Mouse (Mus musculus) mature B cell (primary cell): ENCODE data around the gene Chil5.
"Not testable (repeated sequence)": the region's sequence is repeated elsewhere in the genome, so short reads cannot be mapped to it uniquely, and the experiment has no call there.

ENCODE experiments used
- in situ Hi-C: fragments of 300-500 bp; cut with MboI; formaldehyde crosslinking; loops from 2 replicates; pipeline ENCODE4 v1.14.3; 2019

The Chil5 gene

DNA sequence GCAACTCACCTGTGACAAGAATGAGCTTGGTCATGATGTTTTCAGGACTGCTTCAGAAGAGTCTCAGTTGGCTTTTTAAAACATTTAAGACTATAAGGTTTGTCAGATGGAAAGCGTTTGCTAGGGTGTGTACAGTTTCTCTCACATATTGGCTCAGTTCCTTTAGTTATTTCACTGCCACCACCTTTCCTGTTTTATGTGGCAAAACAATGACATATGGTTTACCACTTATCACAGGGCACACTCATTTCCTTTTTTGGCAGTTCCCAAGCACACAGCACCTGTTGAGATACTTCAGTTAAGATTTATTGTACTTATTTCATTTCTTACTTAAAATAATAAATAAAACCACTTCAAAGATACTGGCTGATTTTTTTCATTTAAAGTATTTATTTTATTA is at the start of gene Chil5:
TSS of gene Chil5 (minus strand) at position 34 of the 400 bp plus-strand sequence.
- in situ Hi-C loops = no loop called here

DNA sequence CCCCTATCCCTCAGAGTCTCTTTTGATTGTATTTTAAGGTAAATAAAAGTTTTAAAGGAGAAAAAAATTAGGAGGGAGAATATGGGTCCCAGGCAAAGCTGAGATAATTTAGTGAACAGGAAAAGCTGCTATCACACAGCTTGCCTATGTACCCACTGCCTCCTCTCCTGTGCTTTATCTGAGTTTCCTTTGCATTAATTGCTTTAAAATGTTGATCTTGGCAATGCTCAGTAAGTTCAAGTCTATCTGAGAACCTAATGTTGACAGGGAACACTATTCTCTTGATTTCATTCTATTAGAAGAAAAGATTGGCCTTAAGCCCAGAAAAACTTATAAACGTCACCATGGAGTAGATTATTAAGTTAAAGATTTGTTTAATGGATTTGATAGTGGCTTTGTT is 42.2 kb upstream of the Chil5 start:
- in situ Hi-C loops = no loop called here

- in situ Hi-C loops = no loop called here
These were observed 38.4 kb upstream of the Chil5 start for GRCm38 (mm10) chr3:106070994-106071393.

- in situ Hi-C loops = not testable (repeated sequence)
These were observed 35.1 kb upstream of the Chil5 start for GRCm38 (mm10) chr3:106067707-106068106.

DNA sequence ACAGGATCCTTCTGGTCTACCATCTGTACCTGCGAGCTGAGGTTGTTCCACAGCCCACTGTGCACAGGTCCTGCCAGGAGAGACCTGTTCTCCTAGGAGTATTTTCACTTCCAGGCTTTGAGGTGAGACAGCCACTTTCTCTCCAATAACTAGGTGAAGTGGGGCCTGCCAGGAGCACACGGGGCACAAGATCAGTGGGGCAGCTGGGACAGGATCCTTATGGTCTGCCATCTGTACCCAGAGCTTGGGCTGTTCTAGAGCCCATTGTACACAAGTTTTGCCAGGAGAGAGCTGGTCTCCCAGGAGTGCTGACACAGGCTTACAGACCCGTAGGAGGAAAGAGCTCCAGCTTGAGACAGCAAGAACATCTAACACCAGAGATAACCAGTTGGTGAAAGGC is 25.4 kb upstream of the Chil5 start:
- in situ Hi-C loops = no loop called here

GRCm38 (mm10) chr3:106051896-106052295 is 19.3 kb upstream of the Chil5 start:
- in situ Hi-C loops = no loop called here

DNA sequence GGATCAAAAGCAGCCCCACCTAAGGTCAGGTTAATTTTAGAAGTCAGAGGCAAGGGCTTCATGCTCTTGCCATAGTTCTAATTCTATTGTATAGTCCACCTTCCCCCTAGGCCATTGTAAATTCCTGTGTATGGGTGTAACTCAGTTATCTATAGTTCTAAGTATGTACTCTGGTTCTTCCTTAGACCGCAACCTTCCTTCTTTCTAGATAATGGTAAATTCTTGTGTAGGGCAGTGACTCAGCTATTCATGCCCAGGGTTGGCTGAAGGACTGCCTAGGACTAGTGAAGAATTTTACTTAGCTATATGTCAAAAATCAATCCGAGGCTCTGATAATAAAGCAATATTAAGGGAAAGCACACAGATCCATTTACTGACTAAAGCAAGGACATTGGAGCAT is 7.7 kb upstream of the Chil5 start:
- in situ Hi-C loops = no loop called here

GRCm38 (mm10) chr3:106024135-106024534 is 8.5 kb downstream of the Chil5 start:
- in situ Hi-C loops = no loop called here

GRCm38 (mm10) chr3:106021840-106022239 is 10.8 kb downstream of the Chil5 start:
- in situ Hi-C loops = no loop called here

DNA sequence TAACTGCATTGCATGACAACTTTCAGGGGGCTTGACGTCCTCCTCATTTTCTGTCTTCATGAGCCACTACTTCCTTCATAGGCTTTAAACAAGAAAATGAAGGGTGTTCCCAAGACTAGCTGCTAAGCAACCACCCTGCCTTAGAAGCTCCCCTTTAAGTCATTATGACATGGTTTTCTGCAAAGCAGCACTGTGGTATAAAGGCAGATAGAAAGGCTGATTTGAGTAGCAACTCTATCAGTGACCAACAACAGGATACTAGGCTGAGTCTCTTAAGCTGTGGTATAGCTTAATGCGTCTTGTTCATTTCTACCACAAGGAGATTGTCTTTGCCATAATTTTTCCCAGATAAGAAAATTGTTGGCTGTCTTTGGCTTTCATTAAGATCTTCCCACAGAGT is 18.1 kb downstream of the Chil5 start, which contains the start of gene Pifo:
TSS of gene Pifo (minus strand) at position 101 of the 400 bp plus-strand sequence.
- in situ Hi-C loops = no loop called here

DNA sequence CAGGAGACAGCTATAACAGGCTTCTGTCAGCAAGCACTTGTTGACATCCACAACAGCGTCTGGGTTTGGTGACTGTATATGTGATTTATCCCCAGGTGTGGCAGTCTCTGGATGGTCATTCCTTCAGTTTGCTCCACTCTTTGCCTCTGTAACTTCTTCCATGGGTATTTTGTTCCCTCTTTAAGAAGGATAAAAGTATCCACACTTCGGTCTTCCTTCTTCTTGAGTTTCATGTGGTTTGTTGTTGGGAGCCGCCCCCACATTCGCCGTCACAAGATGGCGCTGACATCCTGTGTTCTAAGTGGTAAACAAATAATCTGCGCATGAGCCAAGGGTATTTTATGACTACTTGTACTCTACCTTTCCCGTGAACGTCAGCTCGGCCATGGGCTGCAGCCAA is 29.3 kb downstream of the Chil5 start:
- in situ Hi-C loops = not testable (repeated sequence)

GRCm38 (mm10) chr3:106001416-106002370 is 30.9 kb downstream of the Chil5 start:
- in situ Hi-C loops = no loop called here

DNA sequence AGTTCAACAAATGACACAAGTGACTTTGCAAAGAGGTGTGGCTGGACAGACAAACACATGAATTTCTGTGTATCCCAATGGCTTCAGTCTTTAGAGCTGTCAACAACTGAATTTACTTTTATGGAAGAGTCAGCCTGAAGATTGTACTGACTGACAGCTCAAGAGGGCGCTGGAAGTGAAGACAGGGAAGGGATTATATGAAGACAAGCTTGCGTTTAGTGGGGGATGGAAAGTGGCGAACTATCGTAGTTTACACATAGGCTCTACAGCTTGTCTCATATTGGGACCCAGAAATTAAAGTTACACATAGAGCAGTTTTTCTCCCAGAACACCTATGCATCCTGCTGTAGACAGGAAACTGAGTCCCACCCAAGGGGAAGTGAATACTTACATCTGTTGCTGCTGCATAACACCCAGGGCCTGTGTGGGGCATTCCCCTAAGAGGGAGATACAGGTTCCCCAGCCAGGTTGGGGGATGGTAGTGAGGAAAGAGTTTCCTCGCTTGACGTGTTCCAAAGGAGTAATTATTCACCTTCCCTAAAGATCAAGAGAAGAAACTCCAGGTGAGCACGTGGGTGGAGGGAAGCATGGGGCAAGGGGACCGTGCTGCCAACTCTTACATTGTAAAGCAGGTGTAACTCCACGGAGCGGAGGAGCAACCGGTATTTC is 31.8 kb downstream of the Chil5 start:
- in situ Hi-C loops = no loop called here

- in situ Hi-C loops = loop anchor here (10.0 kb wide), 1 partner anchor 450 kb away; no protein-coding TSS in a partner anchor
These were observed 37.9 kb downstream of the Chil5 start for GRCm38 (mm10) chr3:105994730-105995129.

GRCm38 (mm10) chr3:105991653-105992283 is 40.8 kb downstream of the Chil5 start:
- in situ Hi-C loops = loop anchor here (10.0 kb wide), 1 partner anchor 453 kb away; no protein-coding TSS in a partner anchor

DNA sequence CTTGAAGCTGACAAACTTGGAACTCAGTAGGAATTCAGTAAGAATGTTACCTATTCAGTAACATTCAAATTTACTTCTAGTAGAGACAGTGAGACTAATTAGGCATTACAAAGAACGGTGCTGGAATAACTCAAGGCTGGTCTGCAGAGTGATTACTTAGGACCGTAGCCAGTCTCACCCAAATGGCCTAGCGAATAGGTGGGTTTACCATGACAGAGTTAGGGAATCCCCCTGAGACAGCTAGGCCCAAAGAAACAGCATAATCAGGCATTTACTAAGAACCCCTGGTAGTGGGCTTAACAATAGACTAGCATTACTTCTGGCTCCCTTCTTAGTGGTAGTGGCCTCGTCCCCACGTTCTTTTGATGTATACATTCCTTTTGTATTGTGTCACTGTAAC is 43.0 kb downstream of the Chil5 start:
- in situ Hi-C loops = loop anchor here (10.0 kb wide), 1 partner anchor 455 kb away; no protein-coding TSS in a partner anchor

- in situ Hi-C loops = no loop called here
These were observed 58.4 kb downstream of the Chil5 start for GRCm38 (mm10) chr3:105974174-105974573.

- in situ Hi-C loops = no loop called here
These were observed 59.2 kb downstream of the Chil5 start, which contains the start of gene Ovgp1 for GRCm38 (mm10) chr3:105973411-105973810. Gene Ovgp1 (plus strand): TSS chr3:105973711.

DNA sequence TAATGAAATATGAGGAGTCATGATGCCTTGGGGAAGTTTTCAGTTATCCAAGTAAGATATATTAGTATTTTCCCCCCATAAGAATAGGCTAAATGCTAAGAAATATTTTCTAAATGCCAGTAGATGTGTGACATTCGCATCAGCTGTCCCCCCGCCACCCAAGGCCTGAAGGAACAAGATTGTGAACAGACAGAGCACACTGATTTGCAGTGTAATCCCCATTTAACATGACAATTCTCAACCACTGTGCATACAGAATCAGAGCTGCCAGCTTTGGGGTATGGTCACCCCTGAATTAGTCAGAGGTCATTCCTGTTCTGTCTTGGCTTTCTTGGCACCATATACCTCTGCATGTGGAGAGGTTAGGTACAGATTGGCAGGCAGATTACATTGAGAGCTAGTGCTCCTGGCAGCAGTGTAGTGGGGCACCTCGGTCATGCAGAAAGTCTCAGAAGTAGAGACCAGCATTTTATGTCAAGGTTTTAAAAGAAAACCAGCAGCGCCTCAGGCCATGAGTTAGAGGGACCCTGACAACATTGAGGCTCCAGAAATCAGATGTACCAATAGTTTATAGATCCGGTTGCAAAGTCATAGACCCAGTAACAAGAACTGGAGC is 60.7 kb downstream of the Chil5 start:
- in situ Hi-C loops = no loop called here
